Mouse (Mus musculus) thymus, adult 2 months (tissue): ENCODE measurements at regions not wholly inside any gene's neighbourhood (a gene's known extent, or its start where the extent isn't known, plus 50 kb on each side); places are given as distances from the start of the nearest gene placed in this dataset.

Experiments
- DNase-seq: peaks from one replicate; pipeline ENCODE4 v3.0.0; 2021
- H3K27ac ChIP-seq: fragments of 200-500 bp; 2 replicates; pipeline ENCODE4 v1.5.1; 2012; ENCODE audit warnings: low read length, control low read depth; ENCODE audit not compliant: control insufficient read depth, insufficient read depth
- H3K27me3 ChIP-seq: fragments of 200-500 bp; 2 replicates; pipeline ENCODE4 v1.6.1; 2012; ENCODE audit warnings: mild to moderate bottlenecking, low read length, moderate library complexity, mixed read lengths; ENCODE audit not compliant: control insufficient read depth, insufficient read depth
- H3K36me3 ChIP-seq: fragments of 200-500 bp; 2 replicates; pipeline ENCODE4 v1.6.1; 2012; ENCODE audit warnings: mild to moderate bottlenecking, low read length, moderate library complexity; ENCODE audit not compliant: control insufficient read depth, insufficient read depth
- H3K4me1 ChIP-seq: fragments of 200-500 bp; replicated peaks from 2 replicates; pipeline ENCODE4 v1.6.1; 2012; ENCODE audit warnings: low read length; ENCODE audit not compliant: control insufficient read depth, insufficient read depth
- H3K4me3 ChIP-seq: fragments of 200-500 bp; 2 replicates; pipeline ENCODE4 v1.5.1; 2012; ENCODE audit warnings: mild to moderate bottlenecking, low read length, control low read depth, moderate library complexity; ENCODE audit not compliant: control insufficient read depth, insufficient read depth
- CTCF ChIP-seq: fragments of 200-500 bp; IDR thresholded peaks from 2 replicates; pipeline ENCODE4 v1.5.1; 2012; ENCODE audit warnings: mild to moderate bottlenecking, control low read depth, low read length, moderate library complexity, borderline replicate concordance; ENCODE audit not compliant: control insufficient read depth, poor library complexity, insufficient read depth; ENCODE audit errors: extremely low read depth
- POLR2A ChIP-seq: fragments of 200-500 bp; IDR thresholded peaks from 2 replicates; pipeline ENCODE4 v1.6.1; 2012; ENCODE audit warnings: mild to moderate bottlenecking, low read length, control low read depth, moderate library complexity; ENCODE audit not compliant: control insufficient read depth, poor library complexity, insufficient read depth; ENCODE audit errors: extremely low read depth
- whole genome bisulfite sequencing: fragments of 180-500 bp; shearing (Covaris S2); methylation state at CpG from one replicate; pipeline ENCODE4 v1.1.7; 2018; 5-methylcytosine and 5-hydroxymethylcytosine counted together

DNA sequence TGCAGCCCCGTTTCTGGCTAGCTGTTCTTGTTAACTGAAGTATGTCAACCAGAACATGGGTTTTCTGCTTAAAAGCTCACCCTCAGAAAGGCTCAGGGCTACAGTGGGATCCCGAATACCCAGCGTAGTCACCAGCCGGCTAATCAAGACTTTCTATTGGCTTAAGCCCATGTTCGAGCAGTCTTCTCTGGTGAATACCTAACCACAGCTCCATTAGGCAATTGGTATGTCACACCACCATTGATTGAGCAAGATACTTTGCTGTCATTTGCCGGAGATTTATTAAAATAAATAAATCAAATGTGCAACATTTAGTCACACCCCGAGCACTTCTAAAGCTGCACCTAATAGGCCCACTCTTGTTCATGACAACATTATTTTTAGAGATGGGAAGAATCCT lies 162.5 kb downstream of the Cog6 start:
- peaks cover 12% of the 10 kb centered on the region for H3K4me1 ChIP-seq
- H3K36me3 ChIP-seq, result no peaks in the 10 kb centered on the region
- DNase-seq, result no peak
- 98% methylated on average over 7 of the region's 7 CpGs for WGBS
- no peak overlapping the region for H3K4me3 ChIP-seq
- no peak overlapping the region for H3K27ac ChIP-seq
- TF ChIP-seq POLR2A, result no peak
- TF ChIP-seq CTCF, result no peak
- no peaks in the 10 kb centered on the region for H3K27me3 ChIP-seq

DNA sequence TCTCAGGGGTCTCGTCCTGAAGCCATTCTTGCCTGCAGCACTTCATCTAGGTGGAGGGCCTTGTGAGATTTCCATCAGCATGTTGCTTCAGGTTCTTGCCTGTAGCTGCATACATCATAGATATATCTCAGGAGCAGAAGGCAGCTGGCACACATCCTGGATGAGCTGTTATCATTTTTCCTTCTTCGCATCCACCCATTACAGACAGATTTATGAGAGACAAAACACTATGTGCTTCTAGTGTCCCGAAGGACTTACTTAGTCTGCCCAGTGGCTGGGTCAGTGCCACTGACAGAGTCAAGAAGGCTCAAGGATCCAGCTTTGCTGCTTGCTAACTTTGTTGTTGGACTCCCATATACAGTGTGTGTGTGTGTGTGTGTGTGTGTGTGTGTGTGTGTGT lies 163.9 kb downstream of the Cog6 start:
- H3K36me3 ChIP-seq, result no peaks in the 10 kb centered on the region
- H3K27ac ChIP-seq, result no peak overlapping the region
- TF ChIP-seq CTCF (no peak), POLR2A (no peak)
- H3K4me3 ChIP-seq, result no peak overlapping the region
- no peaks in the 10 kb centered on the region for H3K27me3 ChIP-seq
- 90% methylated on average over 3 of the region's 3 CpGs for WGBS
- H3K4me1 ChIP-seq, result peaks cover 12% of the 10 kb centered on the region
- no peak for DNase-seq

DNA sequence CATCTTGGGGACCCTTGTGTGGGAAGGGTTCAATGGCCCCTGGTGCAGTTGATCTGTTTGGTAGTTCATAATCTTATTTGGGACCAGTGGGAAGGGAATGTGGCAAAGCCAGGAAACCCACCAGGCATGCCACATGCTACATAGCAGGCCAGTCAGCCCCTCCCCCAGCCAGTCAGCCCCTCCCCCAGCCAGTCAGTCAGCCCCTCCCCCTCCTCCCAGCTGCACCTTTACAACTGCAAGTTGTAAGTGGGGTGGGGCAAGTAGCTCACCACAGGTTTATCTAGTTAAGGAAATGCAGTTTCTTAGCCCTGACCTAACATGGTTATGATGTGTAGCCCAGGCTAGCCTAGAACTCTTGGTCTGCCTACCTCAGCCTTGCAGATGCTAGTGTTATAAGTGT lies 171.9 kb downstream of the Cog6 start:
- no peaks in the 10 kb centered on the region for H3K36me3 ChIP-seq
- peak; percentile 25 for DNase-seq
- TF ChIP-seq POLR2A (no peak), CTCF (no peak)

DNA sequence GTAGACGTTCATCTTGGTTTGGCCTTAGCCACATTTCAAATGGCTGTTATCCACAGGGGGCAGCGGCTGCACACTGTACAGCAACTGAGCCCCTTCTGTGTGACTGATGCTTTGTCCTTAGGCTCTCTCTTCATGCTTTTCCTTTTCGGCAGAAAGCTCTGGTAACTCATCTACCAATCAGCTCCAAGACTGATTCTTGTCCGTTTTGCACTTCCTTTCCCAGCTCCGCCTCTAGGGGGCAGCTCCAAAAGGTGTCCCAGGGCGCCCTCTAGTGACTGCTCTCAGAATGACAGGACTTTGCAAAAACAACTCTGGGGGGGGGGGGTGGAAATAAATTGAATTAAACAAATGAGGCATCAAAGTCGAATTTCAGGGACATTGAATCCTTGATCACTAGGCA lies 173.0 kb downstream of the Cog6 start:
- Histone ChIP-seq H3K4me1 (peaks cover 23% of the 10 kb centered on the region), H3K27ac (no peak overlapping the region), H3K27me3 (no peaks in the 10 kb centered on the region), H3K4me3 (no peak overlapping the region), H3K36me3 (no peaks in the 10 kb centered on the region)
- peak; percentile 87 for DNase-seq
- TF ChIP-seq CTCF, result peak; percentile 93; the same call in 1 of the 2 replicates
- no peak for TF ChIP-seq POLR2A
- 22% methylated on average over 7 of the region's 7 CpGs for WGBS

More for the DNA sequence above, 171.9 kb downstream of the Cog6 start:
- Histone ChIP-seq H3K4me1 (peaks cover 17% of the 10 kb centered on the region), H3K27ac (no peak overlapping the region), H3K4me3 (no peak overlapping the region), H3K27me3 (no peaks in the 10 kb centered on the region)

DNA sequence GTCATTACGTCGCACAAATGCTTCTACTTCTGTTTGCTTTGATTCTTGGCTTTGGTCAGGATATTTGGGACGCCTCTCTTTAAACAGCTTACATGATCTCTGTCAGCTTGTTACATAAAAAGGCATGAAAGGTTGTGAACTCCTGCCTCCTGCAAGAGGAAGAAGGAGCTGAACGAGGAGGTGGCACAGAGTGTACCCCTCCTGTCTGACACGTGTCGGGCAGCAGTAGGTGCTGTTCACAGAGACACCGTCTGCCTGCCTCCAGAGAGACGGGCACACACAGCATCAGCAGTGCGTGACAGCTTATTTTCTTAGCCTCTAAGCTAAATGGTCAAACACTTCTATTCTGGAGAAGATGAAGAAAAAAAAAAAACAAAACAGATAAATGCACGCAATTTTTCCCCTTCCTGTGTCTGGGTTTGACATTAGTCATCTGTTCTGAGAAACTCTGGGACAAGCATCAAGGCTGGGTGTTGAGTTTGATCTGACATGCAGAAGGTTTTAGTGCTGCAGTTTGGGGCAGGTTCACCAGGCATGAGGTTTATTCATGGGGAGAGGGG lies 174.1 kb downstream of the Cog6 start:
- Histone ChIP-seq H3K4me1 (peaks cover 26% of the 10 kb centered on the region), H3K36me3 (no peaks in the 10 kb centered on the region), H3K4me3 (no peak overlapping the region), H3K27me3 (no peaks in the 10 kb centered on the region), H3K27ac (no peak overlapping the region)
- 88% methylated on average over 10 of the region's 10 CpGs for WGBS
- DNase-seq, result no peak
- TF ChIP-seq POLR2A (no peak), CTCF (no peak)

DNA sequence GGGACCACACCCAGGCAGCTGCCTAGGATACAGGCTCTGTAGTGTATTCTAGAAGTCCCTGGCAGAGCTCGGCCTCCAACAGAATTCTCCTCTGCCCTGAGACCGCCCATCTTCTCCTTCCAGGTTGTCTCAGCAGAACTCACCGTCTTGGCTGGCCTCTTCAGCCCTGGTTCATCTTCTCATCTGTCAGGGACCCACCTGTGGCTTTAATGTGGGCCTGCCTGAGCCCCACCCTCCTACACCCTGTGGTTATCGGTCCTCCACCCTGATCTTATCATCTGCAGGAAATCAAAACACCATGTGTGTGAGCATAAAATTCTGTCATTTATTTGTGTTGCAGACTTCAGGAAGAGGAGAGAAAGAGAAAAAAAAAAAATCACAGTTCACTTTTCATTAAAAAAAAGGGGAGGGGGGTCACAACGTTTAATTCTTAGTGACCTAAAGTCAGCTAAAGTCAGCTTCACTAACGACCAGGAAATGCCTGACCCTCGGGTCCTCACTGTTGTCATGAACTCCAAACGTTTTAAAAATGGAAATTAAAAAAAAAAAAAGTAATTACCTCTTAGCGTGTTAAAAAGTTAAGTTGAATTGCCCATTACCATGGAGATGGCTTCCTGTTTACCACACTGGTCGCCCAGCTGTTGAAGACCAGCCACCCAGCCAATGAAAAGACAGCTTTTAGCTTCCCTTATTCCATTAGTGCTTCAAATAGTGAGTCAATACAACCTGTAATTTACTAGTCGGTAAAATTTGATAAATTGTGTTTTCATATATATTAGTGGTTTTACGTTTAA lies 176.7 kb downstream of the Cog6 start:
- DNase-seq, result peak; percentile 55
- H3K27ac ChIP-seq, result no peak overlapping the region
- TF ChIP-seq CTCF, result no peak
- H3K4me1 ChIP-seq, result peaks cover 23% of the 10 kb centered on the region
- no peaks in the 10 kb centered on the region for H3K36me3 ChIP-seq
- no peaks in the 10 kb centered on the region for H3K27me3 ChIP-seq
- no peak overlapping the region for H3K4me3 ChIP-seq
- 11% methylated on average over 12 of the region's 12 CpGs for WGBS

DNA sequence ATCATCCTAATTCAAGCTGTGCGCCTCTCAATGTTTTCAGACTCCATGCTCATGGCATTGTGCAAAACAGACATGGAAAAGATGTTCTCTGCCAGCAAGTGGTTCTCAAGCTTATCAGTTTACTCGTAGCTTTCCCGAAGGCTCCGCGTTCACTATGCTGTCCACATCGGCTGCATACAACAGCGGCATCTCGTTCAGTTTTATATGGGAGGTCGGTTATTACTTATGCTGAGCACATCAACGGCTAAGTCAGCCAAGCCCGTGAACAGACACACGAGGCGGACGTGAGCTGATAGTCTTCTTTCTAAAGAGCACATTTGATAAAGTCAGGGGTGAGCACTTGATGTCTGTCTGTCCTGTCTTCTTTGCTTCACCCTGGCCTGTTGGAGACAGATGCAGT lies 179.0 kb downstream of the Cog6 start:
- no peak for TF ChIP-seq CTCF
- TF ChIP-seq POLR2A, result no peak
- H3K4me3 ChIP-seq, result no peak overlapping the region
- peaks cover 15% of the 10 kb centered on the region for H3K4me1 ChIP-seq
- H3K27me3 ChIP-seq, result no peaks in the 10 kb centered on the region
- no peaks in the 10 kb centered on the region for H3K36me3 ChIP-seq
- no peak overlapping the region for H3K27ac ChIP-seq
- 96% methylated on average over 14 of the region's 14 CpGs for WGBS
- DNase-seq, result no peak
